Mouse (Mus musculus) heart, embryonic 15.5 days (tissue): ENCODE results near the gene Akap9. TPM values are rescaled to one million over a fixed set of nuclear protein-coding genes. Genes with fewer than 3 reads are reported as not detected.
"Not testable (repeated sequence)": the region's sequence is repeated elsewhere in the genome, so short reads cannot be mapped to it uniquely, and the experiment has no call there.

Experiments
- ATAC-seq: fragments of 200-750 bp; cut with Nextera tagmentation; replicated peaks from 2 replicates; pipeline ENCODE4 v1.8.0; 2017; ENCODE audit warnings: low read depth, moderate TSS enrichment; ENCODE audit not compliant: insufficient number of reproducible peaks, insufficient read depth, low FRiP score
- H3K27ac ChIP-seq: fragments of 300-500 bp; sonication (generic); 2 replicates; pipeline ENCODE4 v1.5.1; 2015; ENCODE audit warnings: mild to moderate bottlenecking, inconsistent platforms
- H3K27me3 ChIP-seq: fragments of 300-500 bp; sonication (generic); 2 replicates; pipeline ENCODE4 v1.6.1; 2015; ENCODE audit warnings: inconsistent platforms
- H3K36me3 ChIP-seq: fragments of 300-500 bp; sonication (generic); 2 replicates; pipeline ENCODE4 v1.6.1; 2015; ENCODE audit warnings: mild to moderate bottlenecking, inconsistent platforms
- H3K4me1 ChIP-seq: fragments of 300-500 bp; sonication (generic); replicated peaks from 2 replicates; pipeline ENCODE4 v1.6.1; 2015; ENCODE audit warnings: inconsistent platforms
- H3K4me2 ChIP-seq: fragments of 300-500 bp; sonication (generic); 2 replicates; pipeline ENCODE4 v1.6.1; 2015; ENCODE audit warnings: inconsistent platforms, mild to moderate bottlenecking, moderate library complexity
- H3K4me3 ChIP-seq: fragments of 300-500 bp; sonication (generic); 2 replicates; pipeline ENCODE4 v1.5.1; 2015; ENCODE audit warnings: mild to moderate bottlenecking, inconsistent platforms
- H3K9ac ChIP-seq: fragments of 300-500 bp; sonication (generic); 2 replicates; pipeline ENCODE4 v1.6.1; 2015; ENCODE audit warnings: mild to moderate bottlenecking, inconsistent platforms
- H3K9me3 ChIP-seq: fragments of 300-500 bp; sonication (generic); replicated peaks from 2 replicates; pipeline ENCODE4 v1.6.1; 2016; ENCODE audit warnings: inconsistent platforms
- WGBS: fragments of 180-500 bp; shearing (Covaris S2); methylation state at CpG from one replicate; pipeline ENCODE4 v1.1.7; 2015; ENCODE audit warnings: mixed read lengths; 5-methylcytosine and 5-hydroxymethylcytosine counted together
- polyA plus RNA-seq: library from polyadenylated mRNA; unstranded; fragments of >200 nt; fragmentation: Nextera tagmentation; extraction: Ambion mirVana; gene quantifications from 2 replicates; pipeline ENCODE4 v1.2.1, GENCODE M21; 2015

Akap9 gene
- 82.3 and 102 TPM in 2 replicates for polyA plus RNA-seq

GRCm38 (mm10) chr5:3927801-3928689 is at the start of gene Akap9:
Gene Akap9 (plus strand): TSS chr5:3928054.
- peak within 1 kb of the TSS; percentile 92 for H3K9ac ChIP-seq
- under 1% methylated on average over 67 of the region's 82 CpGs for whole genome bisulfite sequencing
- peak within 1 kb of the TSS; percentile 89 for H3K27ac ChIP-seq
- peaks cover 19% of the 10 kb centered on the region for H3K4me1 ChIP-seq
- H3K36me3 ChIP-seq = no peaks in the 10 kb centered on the region
- peak within 1 kb of the TSS; percentile 96 for H3K4me3 ChIP-seq
- H3K4me2 ChIP-seq = peak within 1 kb of the TSS; percentile 67
- ATAC-seq = peak; percentile 89
- H3K27me3 ChIP-seq = no peaks in the 10 kb centered on the region
- H3K9me3 ChIP-seq = no peaks in the 10 kb centered on the region

- ATAC-seq, H3K27ac ChIP-seq, H3K36me3 ChIP-seq, H3K4me1 ChIP-seq, H3K4me3 ChIP-seq, H3K9me3 ChIP-seq, H3K9ac ChIP-seq, H3K27me3 ChIP-seq, H3K4me2 ChIP-seq: not testable (repeated sequence)
- 77% methylated on average over 7 of the region's 7 CpGs for WGBS
Measured at GRCm38 (mm10) chr5:3886862-3887261, 41.0 kb upstream of the Akap9 start.

- H3K36me3 ChIP-seq = no peaks in the 10 kb centered on the region
- ATAC-seq = no peak
- H3K27ac ChIP-seq = no peak overlapping the region
- H3K27me3 ChIP-seq = no peaks in the 10 kb centered on the region
- H3K9ac ChIP-seq = no peak overlapping the region
- H3K4me2 ChIP-seq = no peak overlapping the region
- H3K4me3 ChIP-seq = no peak overlapping the region
- H3K9me3 ChIP-seq = no peaks in the 10 kb centered on the region
- H3K4me1 ChIP-seq = peaks cover 5% of the 10 kb centered on the region
Measured at GRCm38 (mm10) chr5:3889201-3889600, 38.7 kb upstream of the Akap9 start.

GRCm38 (mm10) chr5:3893459-3894293 is 34.2 kb upstream of the Akap9 start, which contains the start of gene Mterf1a:
Gene Mterf1a (minus strand): TSS chr5:3893933.
- Histone ChIP-seq H3K9ac (peak within 1 kb of the TSS; percentile 51; the same call in 1 of the 2 replicates), H3K4me3 (peak within 1 kb of the TSS; percentile 53), H3K4me2 (peak within 1 kb of the TSS; percentile 66)
- H3K36me3 ChIP-seq, H3K9me3 ChIP-seq, H3K4me1 ChIP-seq, H3K27ac ChIP-seq, H3K27me3 ChIP-seq: not testable (repeated sequence)
- 3% methylated on average over 9 of the region's 47 CpGs for WGBS
- ATAC-seq = peak; percentile 98

GRCm38 (mm10) chr5:3894294-3894619 is 33.6 kb upstream of the Akap9 start:
- WGBS = 95% methylated on average over 4 of the region's 4 CpGs

GRCm38 (mm10) chr5:3905471-3905870 is 22.4 kb upstream of the Akap9 start:
- Histone ChIP-seq H3K27me3 (no peaks in the 10 kb centered on the region), H3K36me3 (no peaks in the 10 kb centered on the region), H3K4me2 (no peak overlapping the region), H3K9me3 (no peaks in the 10 kb centered on the region), H3K27ac (no peak overlapping the region), H3K4me3 (no peak overlapping the region), H3K9ac (no peak overlapping the region), H3K4me1 (no peaks in the 10 kb centered on the region)
- WGBS = 60% methylated on average over 2 of the region's 2 CpGs
- no peak for ATAC-seq

More at GRCm38 (mm10) chr5:3894294-3894619, 33.6 kb upstream of the Akap9 start:
- Histone ChIP-seq H3K4me3 (peak overlapping the region; percentile 37), H3K4me2 (0 out of 2 replicates have a peak overlapping the region, but pooled peaks have one; percentile 10)
- not testable (repeated sequence) for H3K9ac ChIP-seq, H3K36me3 ChIP-seq, H3K27ac ChIP-seq, H3K27me3 ChIP-seq, ATAC-seq, H3K9me3 ChIP-seq, H3K4me1 ChIP-seq

- no peaks in the 10 kb centered on the region for H3K9me3 ChIP-seq
- WGBS = 83% methylated on average over 2 of the region's 2 CpGs
- H3K36me3 ChIP-seq = no peaks in the 10 kb centered on the region
- H3K4me2 ChIP-seq = no peak overlapping the region
- H3K4me1 ChIP-seq = peaks cover 1% of the 10 kb centered on the region; the same call in 1 of the 2 replicates
- H3K27ac ChIP-seq = no peak overlapping the region
- no peak overlapping the region for H3K9ac ChIP-seq
- H3K27me3 ChIP-seq = no peaks in the 10 kb centered on the region
- no peak overlapping the region for H3K4me3 ChIP-seq
- ATAC-seq = no peak
Measured at GRCm38 (mm10) chr5:3922350-3922749, 5.5 kb upstream of the Akap9 start.

- Histone ChIP-seq H3K4me2 (no peak overlapping the region), H3K27ac (no peak overlapping the region), H3K4me1 (peaks cover 18% of the 10 kb centered on the region), H3K9ac (no peak overlapping the region), H3K4me3 (no peak overlapping the region), H3K27me3 (no peaks in the 10 kb centered on the region), H3K36me3 (no peaks in the 10 kb centered on the region), H3K9me3 (no peaks in the 10 kb centered on the region)
- no peak for ATAC-seq
- 57% methylated on average over 4 of the region's 4 CpGs for WGBS
Measured at GRCm38 (mm10) chr5:3926666-3927065, 1.2 kb upstream of the Akap9 start.

GRCm38 (mm10) chr5:3928690-3929046 is 814 bp downstream of the Akap9 start:
- Histone ChIP-seq H3K27ac (peak overlapping the region; percentile 89), H3K4me3 (peak overlapping the region; percentile 96), H3K4me1 (peaks cover 19% of the 10 kb centered on the region), H3K9ac (peak overlapping the region; percentile 92), H3K4me2 (peak overlapping the region; percentile 67), H3K9me3 (no peaks in the 10 kb centered on the region), H3K27me3 (no peaks in the 10 kb centered on the region), H3K36me3 (no peaks in the 10 kb centered on the region)
- peak; percentile 44 for ATAC-seq
- 0% methylated on average over 12 of the region's 12 CpGs for WGBS

GRCm38 (mm10) chr5:3930760-3931159 is 2.9 kb downstream of the Akap9 start:
- Histone ChIP-seq H3K27ac (no peak overlapping the region), H3K4me1 (peaks cover 19% of the 10 kb centered on the region), H3K36me3 (no peaks in the 10 kb centered on the region), H3K9ac (no peak overlapping the region), H3K4me2 (no peak overlapping the region), H3K9me3 (no peaks in the 10 kb centered on the region), H3K4me3 (no peak overlapping the region), H3K27me3 (no peaks in the 10 kb centered on the region)
- WGBS = 72% methylated on average over 5 of the region's 5 CpGs
- ATAC-seq = no peak

- Histone ChIP-seq H3K4me3 (no peak overlapping the region), H3K9ac (no peak overlapping the region)
Measured at GRCm38 (mm10) chr5:3931636-3932035, 3.8 kb downstream of the Akap9 start.

More at GRCm38 (mm10) chr5:3931636-3932035, 3.8 kb downstream of the Akap9 start:
- peaks cover 20% of the 10 kb centered on the region for H3K4me1 ChIP-seq
- no peak overlapping the region for H3K27ac ChIP-seq
- no peaks in the 10 kb centered on the region for H3K27me3 ChIP-seq
- WGBS = 82% methylated on average over 3 of the region's 3 CpGs
- no peaks in the 10 kb centered on the region for H3K9me3 ChIP-seq
- H3K4me2 ChIP-seq = no peak overlapping the region
- no peak for ATAC-seq
- no peaks in the 10 kb centered on the region for H3K36me3 ChIP-seq
